Mouse (Mus musculus) cerebellum, postnatal 36 days (tissue): ENCODE measurements at regions not wholly inside any gene's neighbourhood (a gene's known extent, or its start where the extent isn't known, plus 50 kb on each side); places are given as distances from the start of the nearest gene placed in this dataset.

Experiments used
- DNase-seq, 2 experiments: peaks; one replicate each; pipeline ENCODE4 v3.0.0; 2021 to 2022; ENCODE audit warnings: mixed read lengths in 2 of 2

GRCm38 (mm10) chr9:40617676-40618062, 52.7 kb upstream of the Gm21915 start:
- DNase-seq: peak in 1 of 2 experiments; percentile 37

GRCm38 (mm10) chr9:40617036-40617675, 53.3 kb upstream of the Gm21915 start:
- no peak for DNase-seq

GRCm38 (mm10) chr9:40616426-40617035, 53.9 kb upstream of the Gm21915 start:
- DNase-seq: peak; percentile 81 to 84

GRCm38 (mm10) chr9:40615891-40616290, 54.5 kb upstream of the Gm21915 start:
- no peak for DNase-seq

- no peak for DNase-seq
These were observed 56.3 kb upstream of the Gm21915 start for GRCm38 (mm10) chr9:40614071-40614470.

- DNase-seq: no peak
These were observed 57.2 kb upstream of the Gm21915 start for GRCm38 (mm10) chr9:40613182-40613581.

GRCm38 (mm10) chr9:40612755-40613154, 57.7 kb upstream of the Gm21915 start:
- DNase-seq: no peak

GRCm38 (mm10) chr9:40612312-40612711, 58.1 kb upstream of the Gm21915 start:
- no peak for DNase-seq

- DNase-seq: no peak
These were observed 58.8 kb upstream of the Gm21915 start for GRCm38 (mm10) chr9:40611626-40612025.

GRCm38 (mm10) chr9:40608596-40608995, 61.8 kb upstream of the Gm21915 start:
- DNase-seq: no peak

- DNase-seq: no peak
These were observed 62.5 kb upstream of the Gm21915 start for GRCm38 (mm10) chr9:40607941-40608340.

- DNase-seq: no peak
These were observed 66.9 kb upstream of the Gm21915 start for GRCm38 (mm10) chr9:40603521-40603920.

- no peak for DNase-seq
These were observed 67.2 kb upstream of the Gramd1b start for GRCm38 (mm10) chr9:40598431-40598831.

GRCm38 (mm10) chr9:40587421-40587820, 56.2 kb upstream of the Gramd1b start:
- no peak for DNase-seq

GRCm38 (mm10) chr9:40586581-40586980, 55.4 kb upstream of the Gramd1b start:
- peak in 1 of 2 experiments; percentile 22 for DNase-seq

GRCm38 (mm10) chr9:40583554-40583953, 52.4 kb upstream of the Gramd1b start:
- DNase-seq: peak; percentile 92 to 97

- no peak for DNase-seq
These were observed 50.7 kb upstream of the Gramd1b start for GRCm38 (mm10) chr9:40581854-40582253.
